Mouse (Mus musculus) stomach, postnatal 0 days (tissue): Measurements from ENCODE around the gene Camkv. TPM values are rescaled to one million over a fixed set of nuclear protein-coding genes. Genes with fewer than 3 reads are reported as not detected.

Experiments
- ATAC-seq: fragments of 200-750 bp; cut with Nextera tagmentation; 2 replicates; pipeline ENCODE4 v1.8.0; 2017; ENCODE audit not compliant: low FRiP score, low TSS enrichment
- DNase-seq: peaks from one replicate; pipeline ENCODE4 v3.0.0-alpha.2; 2016; ENCODE audit warnings: low spot score
- H3K27ac ChIP-seq: fragments of 300-500 bp; sonication (generic); replicated peaks from 2 replicates; pipeline ENCODE4 v1.5.1; 2014; ENCODE audit warnings: mild to moderate bottlenecking, control low read depth
- H3K27me3 ChIP-seq: fragments of 300-500 bp; sonication (generic); 2 replicates; pipeline ENCODE4 v1.6.1; 2014; ENCODE audit warnings: low read length; ENCODE audit not compliant: control insufficient read depth, insufficient read depth
- H3K36me3 ChIP-seq: fragments of 300-500 bp; sonication (generic); 2 replicates; pipeline ENCODE4 v1.6.1; 2014; ENCODE audit warnings: low read length, mixed read lengths; ENCODE audit not compliant: control insufficient read depth, insufficient read depth
- H3K4me1 ChIP-seq: fragments of 300-500 bp; sonication (generic); replicated peaks from 2 replicates; pipeline ENCODE4 v1.6.1; 2014; ENCODE audit warnings: antibody characterized with exemption; ENCODE audit not compliant: control insufficient read depth, insufficient read depth
- H3K4me2 ChIP-seq: fragments of 300-500 bp; sonication (generic); replicated peaks from 2 replicates; pipeline ENCODE4 v1.6.1; 2014; ENCODE audit warnings: low read depth, mild to moderate bottlenecking, control low read depth, moderate library complexity
- H3K4me3 ChIP-seq: fragments of 300-500 bp; sonication (generic); 2 replicates; pipeline ENCODE4 v1.5.1; 2014; ENCODE audit warnings: low read depth, low read length, control low read depth
- H3K9ac ChIP-seq: fragments of 300-500 bp; sonication (generic); 2 replicates; pipeline ENCODE4 v1.6.1; 2014; ENCODE audit warnings: mild to moderate bottlenecking, low read length, control low read depth, mixed read lengths
- H3K9me3 ChIP-seq: fragments of 300-500 bp; sonication (generic); 2 replicates; pipeline ENCODE4 v1.6.1; 2016; ENCODE audit warnings: low read length; ENCODE audit not compliant: control insufficient read depth
- CTCF ChIP-seq: IDR thresholded peaks from 2 replicates; pipeline ENCODE4 v1.5.1; 2016; ENCODE audit warnings: antibody characterized with exemption, low read depth, mild to moderate bottlenecking, moderate library complexity
- EP300 ChIP-seq: optimal IDR thresholded peaks from 2 replicates; pipeline ENCODE3; 2016; ENCODE audit warnings: antibody characterized with exemption
- WGBS: fragments of 180-500 bp; shearing (Covaris S2); extraction: QIAGEN DNeasy Blood & Tissue Kit; methylation state at CpG from one replicate; pipeline ENCODE4 v1.1.7; 2014; 5-methylcytosine and 5-hydroxymethylcytosine counted together
- polyA plus RNA-seq: library from polyadenylated mRNA; unstranded; fragments of >200 nt; fragmentation: Nextera tagmentation; extraction: Ambion mirVana; gene quantifications from 2 replicates; pipeline ENCODE4 v1.2.1, GENCODE M21; 2015

The Camkv gene
- polyA plus RNA-seq, 1 experiment from 2014 or later, result 0.62 TPM

DNA sequence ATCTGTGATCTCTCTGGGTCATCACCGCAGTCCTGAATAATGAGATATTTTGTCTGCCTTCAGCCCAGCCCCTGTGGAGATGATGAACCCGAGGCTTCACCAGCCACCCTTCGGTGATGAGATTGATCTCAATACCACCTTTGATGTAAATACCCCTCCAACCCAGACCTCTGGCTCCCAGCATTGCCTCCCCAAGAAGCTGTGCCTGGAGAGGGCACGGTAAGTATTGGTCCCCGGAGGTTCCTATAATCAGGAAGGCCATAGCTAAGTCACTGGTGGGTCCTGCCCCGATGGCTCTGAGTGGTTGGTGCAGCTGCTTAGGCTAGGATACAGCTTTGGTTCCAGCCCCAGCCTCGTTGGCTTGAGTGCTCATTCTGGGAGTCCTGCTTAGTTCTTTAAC, 33.1 kb downstream of the Camkv start:
- H3K27ac ChIP-seq, result no peak overlapping the region
- no peaks in the 10 kb centered on the region; the same call in 1 of the 2 replicates for H3K4me1 ChIP-seq
- no peaks in the 10 kb centered on the region for H3K9me3 ChIP-seq
- TF ChIP-seq CTCF (no peak), EP300 (no peak)
- no peaks in the 10 kb centered on the region for H3K27me3 ChIP-seq
- H3K4me2 ChIP-seq, result no peak overlapping the region
- no peak overlapping the region for H3K4me3 ChIP-seq
- ATAC-seq (no peak), DNase-seq (no peak)
- H3K9ac ChIP-seq, result no peak overlapping the region
- 89% methylated on average over 7 of the region's 7 CpGs for WGBS
- 0 out of 2 replicates have a peak, but pooled peaks cover 2% of the 10 kb centered on the region for H3K36me3 ChIP-seq

DNA sequence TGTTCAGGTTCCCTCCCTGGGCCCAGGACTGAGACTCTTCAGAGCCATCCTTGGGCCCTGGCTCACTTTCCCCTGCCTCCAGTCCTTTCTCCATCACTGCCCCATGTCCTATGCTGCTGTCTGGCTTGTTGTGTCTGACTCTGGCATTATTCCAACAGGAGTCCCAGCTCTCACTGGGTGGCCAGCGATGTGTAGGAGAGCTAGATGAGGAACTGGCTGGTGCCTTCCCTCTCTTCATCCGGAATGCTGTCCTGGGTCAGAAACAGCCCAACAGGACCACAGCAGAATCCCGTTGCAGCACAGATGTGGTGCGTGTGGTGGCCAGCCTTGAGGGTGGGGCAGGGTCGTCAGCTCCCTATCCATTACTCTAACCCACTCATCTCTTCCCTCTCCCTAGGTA, 34.8 kb downstream of the Camkv start:
- TF ChIP-seq CTCF (no peak), EP300 (no peak)
- H3K27me3 ChIP-seq, result no peaks in the 10 kb centered on the region
- no peaks in the 10 kb centered on the region; the same call in 1 of the 2 replicates for H3K4me1 ChIP-seq
- no peak for DNase-seq
- ATAC-seq, result no peak
- no peaks in the 10 kb centered on the region for H3K9me3 ChIP-seq
- H3K4me3 ChIP-seq, result no peak overlapping the region
- no peak overlapping the region for H3K27ac ChIP-seq
- H3K4me2 ChIP-seq, result no peak overlapping the region
- WGBS, result 85% methylated on average over 5 of the region's 5 CpGs
- 0 out of 2 replicates have a peak, but pooled peaks cover 2% of the 10 kb centered on the region for H3K36me3 ChIP-seq
- H3K9ac ChIP-seq, result no peak overlapping the region

DNA sequence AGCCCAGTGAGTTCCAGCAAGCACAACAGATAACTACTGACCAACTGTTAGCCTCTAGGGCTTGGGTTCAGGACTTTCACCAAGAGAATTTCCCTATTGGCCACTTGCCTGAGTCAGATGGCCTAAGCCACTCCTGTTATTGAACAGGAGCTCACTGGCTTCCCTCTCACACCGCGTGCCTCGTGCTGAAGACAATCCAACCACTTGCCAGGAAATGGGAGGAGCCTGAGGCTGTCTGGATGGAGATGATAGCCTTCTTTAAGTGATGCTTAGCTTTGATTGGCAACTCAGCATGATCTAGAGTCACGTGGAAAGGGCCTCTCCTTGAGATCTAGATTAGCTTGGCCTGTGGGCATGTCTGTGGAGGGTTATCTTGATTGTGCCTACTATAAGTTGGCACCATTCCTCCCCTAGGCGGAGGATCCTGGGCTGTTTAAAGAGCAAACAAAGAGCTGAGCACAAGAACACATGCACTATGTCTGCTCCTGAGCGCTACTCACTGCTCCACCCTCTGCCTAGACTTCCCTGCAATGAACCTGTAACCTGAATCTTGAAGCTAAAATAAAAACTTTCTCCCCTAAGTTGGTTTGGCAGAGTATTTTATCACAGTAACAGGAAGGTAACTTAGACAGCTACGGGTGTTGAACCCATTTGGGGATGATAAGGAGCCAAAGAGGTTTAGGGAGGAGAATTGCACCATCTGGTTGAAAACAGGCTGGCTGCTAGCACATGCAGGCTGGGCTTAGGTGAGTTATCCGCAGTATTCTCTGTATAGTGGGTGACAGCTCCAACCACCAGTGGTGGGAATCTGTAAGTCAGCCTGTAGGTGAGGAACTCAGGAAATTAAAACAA, 36.4 kb downstream of the Camkv start:
- Histone ChIP-seq H3K9ac (no peak overlapping the region), H3K27me3 (no peaks in the 10 kb centered on the region), H3K4me3 (no peak overlapping the region), H3K4me2 (no peak overlapping the region), H3K36me3 (0 out of 2 replicates have a peak, but pooled peaks cover 2% of the 10 kb centered on the region), H3K9me3 (no peaks in the 10 kb centered on the region), H3K4me1 (no peaks in the 10 kb centered on the region; the same call in 1 of the 2 replicates), H3K27ac (no peak overlapping the region)
- ATAC-seq, result peak; percentile 72
- 52% methylated on average over 8 of the region's 8 CpGs for WGBS
- TF ChIP-seq EP300 (no peak), CTCF (no peak)
- peak; percentile 66 for DNase-seq

DNA sequence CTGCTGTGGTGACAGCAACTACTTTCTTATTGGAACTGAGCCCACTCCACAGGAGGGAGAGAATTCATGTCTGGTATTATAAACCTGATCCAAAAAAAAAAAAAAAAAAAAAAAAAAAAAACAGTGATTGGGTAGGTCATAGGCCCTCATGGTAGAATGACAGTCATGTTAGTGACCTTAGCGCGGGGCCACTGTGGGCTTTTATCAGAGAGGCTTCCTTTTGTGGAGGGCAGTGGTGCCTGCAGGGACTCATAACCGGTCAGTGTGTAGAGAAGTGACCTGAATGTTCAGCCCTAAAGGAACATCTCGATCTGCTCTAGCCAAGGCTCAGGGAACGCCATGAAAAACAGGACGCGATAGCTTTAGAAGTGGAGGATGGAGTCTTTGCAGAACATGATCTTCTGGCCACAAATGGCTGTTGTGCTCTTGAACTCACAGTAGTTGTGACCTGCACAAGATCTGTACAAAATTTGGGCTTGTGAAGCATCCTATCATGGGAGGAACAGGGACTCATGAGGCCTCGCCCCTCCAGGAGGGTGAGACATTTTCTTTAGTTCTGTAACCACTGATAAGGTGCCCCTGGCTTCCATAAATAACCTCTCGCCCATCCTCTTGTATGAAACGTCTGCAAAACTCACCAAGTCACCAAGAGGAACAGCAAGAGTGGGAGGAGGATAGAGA, 39.2 kb downstream of the Camkv start:
- peak overlapping the region; percentile 49; the same call in 1 of the 2 replicates for H3K27ac ChIP-seq
- ATAC-seq (no peak), DNase-seq (no peak)
- H3K9me3 ChIP-seq, result no peaks in the 10 kb centered on the region
- H3K36me3 ChIP-seq, result peaks cover 4% of the 10 kb centered on the region; the same call in 1 of the 2 replicates
- H3K9ac ChIP-seq, result no peak overlapping the region
- no peaks in the 10 kb centered on the region; the same call in 1 of the 2 replicates for H3K4me1 ChIP-seq
- no peak overlapping the region for H3K4me3 ChIP-seq
- TF ChIP-seq EP300 (no peak), CTCF (no peak)
- H3K27me3 ChIP-seq, result no peaks in the 10 kb centered on the region
- 75% methylated on average over 10 of the region's 10 CpGs for WGBS
- H3K4me2 ChIP-seq, result no peak overlapping the region

DNA sequence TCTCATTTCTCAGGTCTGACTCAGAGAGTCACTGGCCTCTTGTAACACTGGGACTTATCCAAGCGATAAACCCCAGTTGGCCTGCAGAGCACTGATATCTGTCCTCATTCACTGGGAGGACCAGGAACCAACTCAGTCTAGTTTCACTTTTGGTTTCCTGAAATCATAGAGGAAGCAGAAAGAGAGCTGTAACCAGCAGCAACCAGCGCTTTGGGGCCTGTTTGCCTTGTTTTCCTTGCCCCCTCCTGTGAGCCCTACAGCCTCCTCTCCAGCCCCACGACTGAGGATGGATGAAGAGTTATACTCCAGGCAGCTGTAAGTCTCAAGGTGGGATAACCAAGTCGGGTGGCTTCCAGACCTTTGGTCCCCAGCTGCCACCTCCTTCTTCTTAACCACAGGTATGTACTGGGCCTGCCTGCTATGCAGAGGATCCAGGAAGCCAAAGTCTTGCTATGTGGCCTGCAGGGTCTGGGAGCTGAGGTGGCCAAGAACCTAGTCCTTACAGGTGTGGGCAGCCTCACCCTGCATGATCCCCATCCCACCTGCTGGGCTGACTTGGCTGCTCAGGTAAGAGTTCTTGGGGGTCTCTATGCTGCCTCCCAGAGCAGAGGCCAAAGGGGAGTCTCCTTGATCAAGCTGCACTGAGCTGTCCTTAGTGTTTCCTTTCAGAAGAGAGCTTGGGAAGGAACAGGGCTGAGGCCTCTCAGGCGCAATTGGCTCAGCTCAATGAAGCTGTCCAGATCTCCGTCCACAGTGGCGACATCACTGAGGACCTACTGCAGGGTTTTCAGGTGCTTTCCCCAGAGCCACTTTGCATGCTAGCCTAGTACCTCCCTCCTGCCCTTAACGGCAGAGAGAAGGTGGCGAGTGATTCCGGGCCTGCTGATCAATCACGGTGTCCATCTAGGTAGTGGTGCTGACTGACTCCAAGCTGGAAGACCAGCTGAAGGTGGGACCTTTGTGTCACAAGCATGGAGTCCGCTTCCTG, 40.2 kb downstream of the Camkv start, which contains the start of gene Uba7:
TSS of gene Uba7 (plus strand) at position 107 of the 988 bp plus-strand sequence.
- ATAC-seq (peak; percentile 77), DNase-seq (peak; percentile 53)
- TF ChIP-seq CTCF, result no peak
- TF ChIP-seq EP300, result no peak

More for the DNA sequence above, 40.2 kb downstream of the Camkv start, which contains the start of gene Uba7:
- WGBS, result 57% methylated on average over 12 of the region's 12 CpGs
- peak within 1 kb of the TSS; percentile 57 for H3K9ac ChIP-seq
- H3K36me3 ChIP-seq, result peaks cover 4% of the 10 kb centered on the region; the same call in 1 of the 2 replicates
- no peaks in the 10 kb centered on the region; the same call in 1 of the 2 replicates for H3K4me1 ChIP-seq
- H3K27ac ChIP-seq, result peak within 1 kb of the TSS; percentile 67
- H3K9me3 ChIP-seq, result no peaks in the 10 kb centered on the region
- peak within 1 kb of the TSS; percentile 17 for H3K4me3 ChIP-seq
- peak within 1 kb of the TSS; percentile 51 for H3K4me2 ChIP-seq
- H3K27me3 ChIP-seq, result no peaks in the 10 kb centered on the region
